Mouse (Mus musculus) forebrain, embryonic 15.5 days (tissue): Measurements from ENCODE around the gene Rdh16f1. TPM values are rescaled to one million over a fixed set of nuclear protein-coding genes. Genes with fewer than 3 reads are reported as not detected.
"Not testable (repeated sequence)": the region's sequence is repeated elsewhere in the genome, so short reads cannot be mapped to it uniquely, and the experiment has no call there.

Source experiments
- ATAC-seq: fragments of 200-750 bp; cut with Nextera tagmentation; replicated peaks from 2 replicates; pipeline ENCODE4 v1.8.0; 2017; ENCODE audit warnings: mild to moderate bottlenecking, moderate TSS enrichment, moderate library complexity
- H3K27ac ChIP-seq: fragments of 300-500 bp; sonication (generic); replicated peaks from 2 replicates; pipeline ENCODE4 v1.5.1; 2015; ENCODE audit warnings: mild to moderate bottlenecking, inconsistent platforms
- H3K27me3 ChIP-seq: fragments of 300-500 bp; sonication (generic); 2 replicates; pipeline ENCODE4 v1.6.1; 2015; ENCODE audit warnings: inconsistent platforms
- H3K36me3 ChIP-seq: fragments of 300-500 bp; sonication (generic); 2 replicates; pipeline ENCODE4 v1.6.1; 2015; ENCODE audit warnings: mild to moderate bottlenecking, inconsistent platforms
- H3K4me1 ChIP-seq: fragments of 300-500 bp; sonication (generic); 2 replicates; pipeline ENCODE4 v1.6.1; 2015; ENCODE audit warnings: inconsistent platforms
- H3K4me2 ChIP-seq: fragments of 300-500 bp; sonication (generic); replicated peaks from 2 replicates; pipeline ENCODE4 v1.6.1; 2015; ENCODE audit warnings: mild to moderate bottlenecking, inconsistent platforms
- H3K4me3 ChIP-seq: fragments of 300-500 bp; sonication (generic); 2 replicates; pipeline ENCODE4 v1.5.1; 2015; ENCODE audit warnings: mild to moderate bottlenecking, inconsistent platforms
- H3K9ac ChIP-seq: fragments of 300-500 bp; sonication (generic); replicated peaks from 2 replicates; pipeline ENCODE4 v1.6.1; 2015; ENCODE audit warnings: mild to moderate bottlenecking, inconsistent platforms
- H3K9me3 ChIP-seq: fragments of 300-500 bp; sonication (generic); 2 replicates; pipeline ENCODE4 v1.6.1; 2016; ENCODE audit warnings: inconsistent platforms
- WGBS: fragments of 180-500 bp; shearing (Covaris S2); methylation state at CpG from one replicate; pipeline ENCODE4 v1.1.7; 2015; ENCODE audit warnings: mixed read lengths; 5-methylcytosine and 5-hydroxymethylcytosine counted together
- polyA plus RNA-seq: library from polyadenylated mRNA; unstranded; fragments of >200 nt; fragmentation: Nextera tagmentation; extraction: Ambion mirVana; gene quantifications from 2 replicates; pipeline ENCODE4 v1.2.1, GENCODE M21; 2015

Rdh16f1 gene
- polyA plus RNA-seq, 1 experiment from 2014 or later: not detected

GRCm38 (mm10) chr10:127751548-127751947 is 8.0 kb upstream of the Rdh16f1 start, which contains the start of gene Gpr182:
TSS of gene Gpr182 (minus strand) at chr10:127751732.
- 80% methylated on average over 8 of the region's 8 CpGs for WGBS
- Histone ChIP-seq H3K4me3 (no peak within 1 kb of the TSS), H3K9ac (no peak within 1 kb of the TSS), H3K27ac (no peak within 1 kb of the TSS), H3K27me3 (no peaks in the 10 kb centered on the region), H3K4me2 (no peak within 1 kb of the TSS), H3K4me1 (no peaks in the 10 kb centered on the region), H3K36me3 (peaks cover 16% of the 10 kb centered on the region), H3K9me3 (no peaks in the 10 kb centered on the region)
- no peak for ATAC-seq

- no peaks in the 10 kb centered on the region for H3K9me3 ChIP-seq
- 76% methylated on average over 6 of the region's 6 CpGs for WGBS
- no peak overlapping the region for H3K4me2 ChIP-seq
- H3K4me1 ChIP-seq: no peaks in the 10 kb centered on the region
- no peak for ATAC-seq
- H3K4me3 ChIP-seq: no peak overlapping the region
- no peak overlapping the region for H3K27ac ChIP-seq
- H3K9ac ChIP-seq: no peak overlapping the region
- H3K36me3 ChIP-seq: no peaks in the 10 kb centered on the region
- no peaks in the 10 kb centered on the region for H3K27me3 ChIP-seq
These were observed 4.9 kb upstream of the Rdh16f1 start for GRCm38 (mm10) chr10:127754566-127755166.

GRCm38 (mm10) chr10:127755246-127755645 is 4.3 kb upstream of the Rdh16f1 start:
- Histone ChIP-seq H3K4me1 (no peaks in the 10 kb centered on the region), H3K4me3 (no peak overlapping the region), H3K9ac (no peak overlapping the region), H3K36me3 (no peaks in the 10 kb centered on the region), H3K27ac (no peak overlapping the region), H3K27me3 (no peaks in the 10 kb centered on the region), H3K9me3 (no peaks in the 10 kb centered on the region), H3K4me2 (no peak overlapping the region)
- WGBS: 68% methylated on average over 3 of the region's 3 CpGs
- ATAC-seq: no peak

GRCm38 (mm10) chr10:127755770-127756468 is 3.7 kb upstream of the Rdh16f1 start:
- Histone ChIP-seq H3K27me3 (no peaks in the 10 kb centered on the region), H3K4me2 (no peak overlapping the region; the same call in 1 of the 2 replicates), H3K36me3 (no peaks in the 10 kb centered on the region), H3K9ac (no peak overlapping the region), H3K4me3 (no peak overlapping the region), H3K4me1 (no peaks in the 10 kb centered on the region), H3K9me3 (no peaks in the 10 kb centered on the region), H3K27ac (no peak overlapping the region)
- no peak for ATAC-seq
- 65% methylated on average over 18 of the region's 18 CpGs for WGBS

- 88% methylated on average over 10 of the region's 10 CpGs for WGBS
- not testable (repeated sequence) for H3K9me3 ChIP-seq, H3K27me3 ChIP-seq, H3K36me3 ChIP-seq, H3K27ac ChIP-seq, H3K4me1 ChIP-seq, ATAC-seq, H3K9ac ChIP-seq, H3K4me2 ChIP-seq, H3K4me3 ChIP-seq
These were observed 3.3 kb downstream of the Rdh16f1 start for GRCm38 (mm10) chr10:127762926-127763325.

GRCm38 (mm10) chr10:127763914-127764680 is 4.5 kb downstream of the Rdh16f1 start:
- Histone ChIP-seq H3K4me2 (no peak overlapping the region), H3K9me3 (no peaks in the 10 kb centered on the region), H3K9ac (no peak overlapping the region), H3K27me3 (no peaks in the 10 kb centered on the region), H3K4me3 (no peak overlapping the region), H3K27ac (no peak overlapping the region), H3K36me3 (no peaks in the 10 kb centered on the region), H3K4me1 (no peaks in the 10 kb centered on the region)
- WGBS: 62% methylated on average over 12 of the region's 12 CpGs
- no peak for ATAC-seq

- Histone ChIP-seq H3K27me3 (no peaks in the 10 kb centered on the region), H3K27ac (no peak overlapping the region), H3K9ac (no peak overlapping the region), H3K4me3 (no peak overlapping the region), H3K36me3 (no peaks in the 10 kb centered on the region), H3K4me2 (no peak overlapping the region), H3K4me1 (no peaks in the 10 kb centered on the region), H3K9me3 (no peaks in the 10 kb centered on the region)
- ATAC-seq: no peak
- 86% methylated on average over 1 of the region's 1 CpGs for WGBS
These were observed 7.0 kb downstream of the Rdh16f1 start for GRCm38 (mm10) chr10:127766564-127766963.

GRCm38 (mm10) chr10:127776011-127776410 is 16.4 kb downstream of the Rdh16f1 start, which contains the start of gene Rdh9:
TSS of gene Rdh9 (plus strand) at chr10:127776386.
- ATAC-seq: no peak
- Histone ChIP-seq H3K4me2 (no peak within 1 kb of the TSS), H3K27ac (no peak within 1 kb of the TSS), H3K27me3 (no peaks in the 10 kb centered on the region), H3K4me3 (no peak within 1 kb of the TSS), H3K9ac (no peak within 1 kb of the TSS), H3K4me1 (no peaks in the 10 kb centered on the region), H3K36me3 (no peaks in the 10 kb centered on the region), H3K9me3 (no peaks in the 10 kb centered on the region)
- WGBS: 84% methylated on average over 2 of the region's 2 CpGs

- H3K4me2 ChIP-seq, H3K27ac ChIP-seq, H3K4me1 ChIP-seq, H3K9ac ChIP-seq, H3K9me3 ChIP-seq, ATAC-seq, H3K4me3 ChIP-seq, H3K36me3 ChIP-seq, H3K27me3 ChIP-seq: not testable (repeated sequence)
- WGBS: 97% methylated on average over 17 of the region's 17 CpGs
These were observed 22.7 kb downstream of the Rdh16f1 start for GRCm38 (mm10) chr10:127782321-127782720.

GRCm38 (mm10) chr10:127785411-127785810 is 25.8 kb downstream of the Rdh16f1 start:
- H3K4me3 ChIP-seq, H3K27me3 ChIP-seq, ATAC-seq, H3K4me2 ChIP-seq, H3K9ac ChIP-seq, H3K9me3 ChIP-seq, H3K27ac ChIP-seq, H3K4me1 ChIP-seq, H3K36me3 ChIP-seq: not testable (repeated sequence)
- 75% methylated on average over 1 of the region's 1 CpGs for WGBS

GRCm38 (mm10) chr10:127799295-127799694 is 39.7 kb downstream of the Rdh16f1 start:
- WGBS: 74% methylated on average over 1 of the region's 1 CpGs
- Histone ChIP-seq H3K9me3 (no peaks in the 10 kb centered on the region), H3K27ac (no peak overlapping the region), H3K4me3 (no peak overlapping the region), H3K27me3 (no peaks in the 10 kb centered on the region), H3K9ac (no peak overlapping the region), H3K4me1 (no peaks in the 10 kb centered on the region), H3K4me2 (no peak overlapping the region), H3K36me3 (no peaks in the 10 kb centered on the region)
- no peak for ATAC-seq

- no peak for ATAC-seq
- H3K9ac ChIP-seq: no peak within 1 kb of the TSS
These were observed 41.3 kb downstream of the Rdh16f1 start, which contains the start of gene Rdh16 for GRCm38 (mm10) chr10:127800891-127801290. TSS of gene Rdh16 (plus strand) at chr10:127801152.

More at GRCm38 (mm10) chr10:127800891-127801290, 41.3 kb downstream of the Rdh16f1 start, which contains the start of gene Rdh16:
- Histone ChIP-seq H3K27me3 (no peaks in the 10 kb centered on the region), H3K9me3 (no peaks in the 10 kb centered on the region), H3K4me3 (no peak within 1 kb of the TSS), H3K4me1 (no peaks in the 10 kb centered on the region), H3K36me3 (no peaks in the 10 kb centered on the region), H3K27ac (no peak within 1 kb of the TSS), H3K4me2 (no peak within 1 kb of the TSS)
- 87% methylated on average over 6 of the region's 6 CpGs for WGBS
